In genomic region chr3:106940095-106940494, GRCm38 (mm10) we compare ENCODE assay signal across 8 mouse cellular contexts.
DNase-seq lines count a peak whose midpoint lies in the region; ATAC-seq and TF ChIP-seq lines count a peak whose summit lies in the region.

No protein-coding gene starts in this region.

- 63% methylated on average over 3 of the region's 3 CpGs for WGBS in embryonic facial prominence, embryonic 14.5 days
- WGBS in embryonic facial prominence, embryonic 10.5 days, result 71% methylated on average over 3 of the region's 3 CpGs
- WGBS in lung, postnatal 0 days, result 51% methylated on average over 3 of the region's 3 CpGs

- no peak overlapping the region for H3K4me3 ChIP-seq in embryonic facial prominence, embryonic 14.5 days (ENCODE audit: low read depth, low read length)
- no peak overlapping the region for H3K4me3 ChIP-seq in embryonic facial prominence, embryonic 10.5 days
- no peak overlapping the region for H3K4me3 ChIP-seq in lung, postnatal 0 days (ENCODE audit: low read depth, low read length)

- H3K9ac ChIP-seq in embryonic facial prominence, embryonic 14.5 days (ENCODE audit: low read depth, low read length), result no peak overlapping the region
- H3K9ac ChIP-seq in lung, postnatal 0 days (replicated peaks; ENCODE audit: low read depth), result no peak overlapping the region

- no peaks in the 10 kb centered on the region for H3K27me3 ChIP-seq in embryonic facial prominence, embryonic 14.5 days (replicated peaks; ENCODE audit: control insufficient read depth, insufficient read depth, low read length)
- H3K27me3 ChIP-seq in embryonic facial prominence, embryonic 10.5 days (replicated peaks; ENCODE audit: low read depth, poor library complexity, severe bottlenecking), result no peaks in the 10 kb centered on the region
- no peaks in the 10 kb centered on the region for H3K27me3 ChIP-seq in lung, postnatal 0 days (replicated peaks; ENCODE audit: insufficient read depth, low read length)

- H3K4me1 ChIP-seq in embryonic facial prominence, embryonic 14.5 days (ENCODE audit: control insufficient read depth, insufficient read depth, low read length), result no peaks in the 10 kb centered on the region
- H3K4me1 ChIP-seq in embryonic facial prominence, embryonic 10.5 days, result no peaks in the 10 kb centered on the region
- H3K4me1 ChIP-seq in lung, postnatal 0 days (ENCODE audit: insufficient read depth, low read depth, low read length), result no peaks in the 10 kb centered on the region

- TF ChIP-seq EP300 in lung, postnatal 0 days (IDR thresholded peaks at IDR 0.05), result no peak

- H3K27ac ChIP-seq in embryonic facial prominence, embryonic 14.5 days (replicated peaks; ENCODE audit: low read depth, low read length), result no peak overlapping the region
- no peak overlapping the region for H3K27ac ChIP-seq in embryonic facial prominence, embryonic 10.5 days (replicated peaks)
- H3K27ac ChIP-seq in lung, postnatal 0 days (ENCODE audit: low read length), result no peak overlapping the region

- intact Hi-C loops in heart, postnatal 25 days (cut with DNase I), result loop anchor here (1.0 kb wide), 1 partner anchor 141 kb away; no protein-coding TSS in a partner anchor

- peak; percentile 6 for DNase-seq in embryonic facial prominence, embryonic 14.5 days (ENCODE audit: low spot score)
- DNase-seq in embryonic facial prominence, embryonic 10.5 days (ENCODE audit: low spot score), result no peak
- DNase-seq in lung, postnatal 0 days (ENCODE audit: low spot score), result peak; percentile 56
- DNase-seq in lung, adult 18-20 months, result no peak
- peak; percentile 17 for DNase-seq in retina, postnatal 7 days (ENCODE audit: low read depth, low spot score)
- DNase-seq in heart, postnatal 25 days (ENCODE audit: low spot score), result no peak

- no peak overlapping the region for H3K4me2 ChIP-seq in embryonic facial prominence, embryonic 14.5 days (ENCODE audit: low read depth, low read length)
- H3K4me2 ChIP-seq in lung, postnatal 0 days (replicated peaks; ENCODE audit: low read depth, low read length), result no peak overlapping the region

- H3K9me3 ChIP-seq in embryonic facial prominence, embryonic 14.5 days (ENCODE audit: control insufficient read depth, low read length), result 0 out of 2 replicates have a peak, but pooled peaks cover 3% of the 10 kb centered on the region
- H3K9me3 ChIP-seq in embryonic facial prominence, embryonic 10.5 days, result peaks cover 5% of the 10 kb centered on the region; the same call in 1 of the 2 replicates
- no peaks in the 10 kb centered on the region for H3K9me3 ChIP-seq in lung, postnatal 0 days (ENCODE audit: low read length)

- peak; percentile 63 for TF ChIP-seq CTCF in lung, postnatal 0 days (IDR thresholded peaks at IDR 0.05)

- H3K36me3 ChIP-seq in embryonic facial prominence, embryonic 14.5 days (ENCODE audit: control insufficient read depth, insufficient read depth, low read length), result no peaks in the 10 kb centered on the region
- no peaks in the 10 kb centered on the region for H3K36me3 ChIP-seq in embryonic facial prominence, embryonic 10.5 days (replicated peaks)
- H3K36me3 ChIP-seq in lung, postnatal 0 days (ENCODE audit: insufficient read depth, low read length), result no peaks in the 10 kb centered on the region

- ATAC-seq in embryonic facial prominence, embryonic 14.5 days (ENCODE audit: low read depth), result no peak
- ATAC-seq in lung, postnatal 0 days, result no peak
- peak; percentile 90 for ATAC-seq in common myeloid progenitor, adult 5-6 weeks (replicated peaks; ENCODE audit: low read depth, poor library complexity, severe bottlenecking)
- no peak for ATAC-seq in erythroblast, adult 5-6 weeks (replicated peaks; ENCODE audit: low FRiP score, poor library complexity, severe bottlenecking)

Comparison
In these comparisons a context has a peak if more than half of its experiments do, and no peak if none do; other contexts are left out.
1. DNase-seq: peak in embryonic facial prominence, embryonic 14.5 days (single experiment), lung, postnatal 0 days (single experiment) and retina, postnatal 7 days (single experiment); none in embryonic facial prominence, embryonic 10.5 days (single experiment), lung, adult 18-20 months (0 of 2) and heart, postnatal 25 days (single experiment).